Mouse (Mus musculus) C2C12 (cell line): ENCODE measurements around the gene Adprh.

Experiments used
- CEBPB ChIP-seq: IDR thresholded peaks from one replicate; pipeline ENCODE4 v1.6.1; 2011; ENCODE audit warnings: low read depth, mild to moderate bottlenecking, control low read depth, moderate library complexity
- CTCF ChIP-seq: IDR thresholded peaks from one replicate; pipeline ENCODE4 v1.5.1; 2011; ENCODE audit not compliant: control insufficient read depth, insufficient read depth, insufficient read length
- FOSL1 ChIP-seq: IDR thresholded peaks from one replicate; pipeline ENCODE4 v1.8.0; 2011; ENCODE audit warnings: mild to moderate bottlenecking, low read length; ENCODE audit not compliant: poor library complexity, insufficient read depth, severe bottlenecking
- MAX ChIP-seq: IDR thresholded peaks from one replicate; pipeline ENCODE4 v1.6.1; 2011; ENCODE audit warnings: mild to moderate bottlenecking, control low read depth
- USF1 ChIP-seq: IDR thresholded peaks from one replicate; pipeline ENCODE4 v1.6.1; 2011; ENCODE audit warnings: low read depth, mild to moderate bottlenecking, control low read depth, moderate library complexity

DNA sequence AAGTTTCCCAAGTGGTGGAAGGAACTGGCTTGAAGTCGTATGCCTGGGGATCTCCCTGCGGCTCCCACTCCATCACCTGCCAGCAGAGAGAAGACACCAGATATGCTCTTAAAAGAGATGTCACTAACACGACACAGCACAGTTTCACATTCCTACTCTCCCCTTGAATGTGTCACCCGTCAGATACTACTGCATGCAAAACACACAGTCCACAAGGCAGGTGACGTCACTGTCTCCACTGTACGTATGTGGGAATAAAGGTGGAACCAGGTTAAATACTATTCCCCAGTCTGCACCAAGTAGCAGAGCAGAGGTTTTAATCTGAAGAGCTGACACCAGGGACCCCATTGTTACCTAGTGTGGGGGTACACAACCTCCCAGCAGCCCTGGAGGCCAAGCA lies 12.1 kb downstream of the Adprh start:
- no peak for TF ChIP-seq CTCF
- no peak for TF ChIP-seq FOSL1
- no peak for TF ChIP-seq CEBPB
- no peak for TF ChIP-seq MAX
- TF ChIP-seq USF1, result no peak
